Mouse (Mus musculus): ENCODE data around the gene Prpf31.

GRCm38 (mm10) chr7:3610437-3610836, 19.3 kb upstream of the Prpf31 start:
- TF ChIP-seq EP300 (IDR thresholded peaks at IDR 0.05; ENCODE audit: low read depth in 1 of 2, low read length in 2 of 2): no peak
- TF ChIP-seq MYC (IDR thresholded peaks at IDR 0.05; ENCODE audit: low read depth, low read length): no peak

Data from MEL (cell line).